Mouse (Mus musculus): ENCODE data around the gene Ptgis. TPM values are rescaled to one million over a fixed set of nuclear protein-coding genes. Genes with fewer than 3 reads are reported as not detected.

The Ptgis gene
- polyA plus RNA-seq, 1 experiment from 2014 or later, result 20.4 TPM

- H3K4me3 ChIP-seq (ENCODE audit: low read length), result no peak overlapping the region
- H3K36me3 ChIP-seq (ENCODE audit: control insufficient read depth, insufficient read depth), result no peaks in the 10 kb centered on the region
- H3K9ac ChIP-seq (ENCODE audit: low read length), result no peak overlapping the region
- 55% methylated on average over 4 of the region's 5 CpGs for WGBS
- no peaks in the 10 kb centered on the region for H3K9me3 ChIP-seq (replicated peaks; ENCODE audit: control insufficient read depth, low read length)
- H3K4me2 ChIP-seq (ENCODE audit: low read depth, low read length), result no peak overlapping the region
- H3K27ac ChIP-seq (ENCODE audit: low read length), result no peak overlapping the region
- no peaks in the 10 kb centered on the region for H3K27me3 ChIP-seq (ENCODE audit: control insufficient read depth, insufficient read depth, low read length)
- no peak for ATAC-seq (replicated peaks; ENCODE audit: extremely low read depth, insufficient read depth, low FRiP score)
- H3K4me1 ChIP-seq (ENCODE audit: control insufficient read depth, insufficient read depth, low read length), result peaks cover 10% of the 10 kb centered on the region
These were observed 25.4 kb upstream of the Ptgis start for GRCm38 (mm10) chr2:167265806-167266205.

DNA sequence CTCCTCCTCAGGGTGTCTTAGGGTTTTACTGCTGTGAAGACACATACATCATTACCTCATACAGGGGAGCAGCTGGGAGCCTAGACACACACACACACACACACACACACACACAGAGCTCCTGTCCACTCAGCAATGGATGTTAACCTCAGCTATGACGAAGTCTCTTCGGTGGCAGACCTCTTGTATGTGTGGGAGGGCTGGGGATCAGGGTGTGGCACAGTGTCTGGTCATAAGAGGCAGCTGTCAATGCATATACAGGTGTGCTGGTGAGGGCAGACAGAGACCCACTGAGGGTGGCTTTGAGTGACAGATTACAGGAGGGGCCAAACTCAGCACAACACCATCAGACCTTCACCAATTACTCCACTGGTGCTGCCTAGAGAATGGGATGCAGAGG lies 24.6 kb upstream of the Ptgis start:
- 82% methylated on average over 2 of the region's 2 CpGs for WGBS
- Histone ChIP-seq H3K9me3 (replicated peaks; ENCODE audit: control insufficient read depth, low read length) (no peaks in the 10 kb centered on the region), H3K27me3 (ENCODE audit: control insufficient read depth, insufficient read depth, low read length) (no peaks in the 10 kb centered on the region), H3K27ac (ENCODE audit: low read length) (no peak overlapping the region), H3K36me3 (ENCODE audit: control insufficient read depth, insufficient read depth) (no peaks in the 10 kb centered on the region), H3K4me2 (ENCODE audit: low read depth, low read length) (no peak overlapping the region), H3K4me1 (ENCODE audit: control insufficient read depth, insufficient read depth, low read length) (peaks cover 10% of the 10 kb centered on the region), H3K9ac (ENCODE audit: low read length) (no peak overlapping the region), H3K4me3 (ENCODE audit: low read length) (no peak overlapping the region)
- ATAC-seq (replicated peaks; ENCODE audit: extremely low read depth, insufficient read depth, low FRiP score), result no peak

DNA sequence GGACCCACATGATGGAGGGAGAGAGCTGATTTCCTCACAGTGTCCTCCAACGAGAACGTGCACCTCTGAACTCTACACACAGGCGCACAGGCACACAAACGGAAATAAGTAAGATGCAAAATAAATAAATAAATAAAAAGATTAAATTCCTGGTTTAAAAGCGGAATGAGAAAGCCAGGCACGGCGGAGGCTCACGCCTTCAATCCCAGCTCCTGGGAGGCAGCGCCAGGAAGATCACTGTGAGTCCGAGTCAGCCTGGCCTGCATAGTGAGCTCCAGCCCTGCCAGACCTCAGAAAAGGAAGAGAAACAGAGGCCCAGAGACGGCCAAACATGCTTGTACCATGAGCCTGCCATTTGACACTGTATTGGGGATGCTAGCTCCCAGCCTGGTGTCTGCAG lies 23.5 kb upstream of the Ptgis start:
- H3K27ac ChIP-seq (ENCODE audit: low read length), result no peak overlapping the region
- H3K4me2 ChIP-seq (ENCODE audit: low read depth, low read length), result no peak overlapping the region
- H3K9ac ChIP-seq (ENCODE audit: low read length), result no peak overlapping the region
- no peak for ATAC-seq (replicated peaks; ENCODE audit: extremely low read depth, insufficient read depth, low FRiP score)
- H3K36me3 ChIP-seq (ENCODE audit: control insufficient read depth, insufficient read depth), result no peaks in the 10 kb centered on the region
- H3K27me3 ChIP-seq (ENCODE audit: control insufficient read depth, insufficient read depth, low read length), result no peaks in the 10 kb centered on the region
- no peaks in the 10 kb centered on the region for H3K9me3 ChIP-seq (replicated peaks; ENCODE audit: control insufficient read depth, low read length)
- H3K4me1 ChIP-seq (ENCODE audit: control insufficient read depth, insufficient read depth, low read length), result peaks cover 10% of the 10 kb centered on the region
- 81% methylated on average over 11 of the region's 11 CpGs for WGBS
- no peak overlapping the region for H3K4me3 ChIP-seq (ENCODE audit: low read length)

DNA sequence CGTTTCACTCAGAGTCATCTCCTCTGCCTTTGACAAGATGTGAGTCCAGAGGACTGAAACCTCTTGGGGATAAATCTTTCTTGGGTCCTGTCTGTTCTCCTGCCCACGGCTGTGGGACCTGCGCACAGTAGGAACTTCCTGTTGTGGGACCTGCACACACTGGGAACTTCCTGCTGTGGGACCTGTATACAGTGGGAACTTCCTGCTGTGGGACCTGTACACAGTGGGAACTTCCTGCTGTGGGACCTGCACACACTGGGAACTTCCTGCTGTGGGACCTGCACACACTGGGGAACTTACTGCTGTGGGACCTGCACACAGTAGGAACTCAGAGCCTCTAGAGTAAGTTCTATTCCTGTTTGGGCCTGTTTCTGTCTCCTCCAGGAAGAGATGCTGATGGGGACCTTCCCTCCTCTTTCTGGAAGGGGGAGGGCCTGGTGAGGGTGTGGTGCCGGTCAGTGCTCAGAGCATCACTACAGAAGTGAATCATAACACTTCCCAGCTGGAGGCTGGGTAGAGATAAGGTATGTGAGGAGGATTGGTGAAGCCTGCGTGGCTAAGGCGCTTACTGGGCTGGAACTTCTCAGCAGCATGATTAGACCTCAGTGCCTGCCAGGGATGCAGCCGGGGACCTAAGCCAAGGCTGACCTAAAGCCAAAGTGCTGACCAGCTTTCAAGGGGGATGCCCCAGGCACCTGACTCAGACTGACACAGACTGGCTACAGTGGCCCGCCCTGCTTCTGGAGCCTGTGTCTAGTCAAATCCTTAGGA lies 22.8 kb upstream of the Ptgis start:
- no peak overlapping the region for H3K9ac ChIP-seq (ENCODE audit: low read length)
- ATAC-seq (replicated peaks; ENCODE audit: extremely low read depth, insufficient read depth, low FRiP score), result peak; percentile 56; the same call in 1 of the 2 replicates

GRCm38 (mm10) chr2:167262433-167262832 lies 22.0 kb upstream of the Ptgis start:
- Histone ChIP-seq H3K36me3 (ENCODE audit: control insufficient read depth, insufficient read depth) (no peaks in the 10 kb centered on the region), H3K4me3 (ENCODE audit: low read length) (no peak overlapping the region), H3K4me1 (ENCODE audit: control insufficient read depth, insufficient read depth, low read length) (peaks cover under 1% of the 10 kb centered on the region), H3K9me3 (replicated peaks; ENCODE audit: control insufficient read depth, low read length) (no peaks in the 10 kb centered on the region), H3K27me3 (ENCODE audit: control insufficient read depth, insufficient read depth, low read length) (no peaks in the 10 kb centered on the region), H3K27ac (ENCODE audit: low read length) (no peak overlapping the region), H3K9ac (ENCODE audit: low read length) (no peak overlapping the region), H3K4me2 (ENCODE audit: low read depth, low read length) (no peak overlapping the region)
- no peak for ATAC-seq (replicated peaks; ENCODE audit: extremely low read depth, insufficient read depth, low FRiP score)
- 86% methylated on average over 10 of the region's 10 CpGs for WGBS

More for the DNA sequence above, 22.8 kb upstream of the Ptgis start:
- Histone ChIP-seq H3K4me3 (ENCODE audit: low read length) (no peak overlapping the region), H3K27me3 (ENCODE audit: control insufficient read depth, insufficient read depth, low read length) (no peaks in the 10 kb centered on the region), H3K4me2 (ENCODE audit: low read depth, low read length) (no peak overlapping the region), H3K9me3 (replicated peaks; ENCODE audit: control insufficient read depth, low read length) (no peaks in the 10 kb centered on the region), H3K4me1 (ENCODE audit: control insufficient read depth, insufficient read depth, low read length) (peaks cover 7% of the 10 kb centered on the region), H3K27ac (ENCODE audit: low read length) (0 out of 2 replicates have a peak overlapping the region, but pooled peaks have one; percentile 2), H3K36me3 (ENCODE audit: control insufficient read depth, insufficient read depth) (no peaks in the 10 kb centered on the region)
- 58% methylated on average over 8 of the region's 8 CpGs for WGBS

DNA sequence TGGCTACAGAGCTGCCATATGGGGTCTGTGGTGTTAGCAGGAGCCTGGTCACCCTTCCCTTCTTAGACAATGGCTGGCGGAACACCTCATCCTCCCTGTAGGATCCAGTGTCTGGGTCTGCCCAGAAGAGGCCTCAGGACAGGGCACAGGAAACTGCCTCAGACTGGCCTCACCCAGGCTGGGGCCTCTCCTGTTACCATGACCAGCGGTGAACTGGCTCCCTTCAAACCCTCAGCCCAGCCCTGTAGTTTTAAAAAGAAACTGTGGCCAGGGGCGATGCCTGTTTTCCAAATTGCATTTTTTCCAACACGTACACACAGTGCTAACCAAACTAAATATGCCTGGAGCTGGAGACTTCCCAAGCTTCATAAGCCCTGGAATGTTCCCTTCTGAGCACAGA lies 20.7 kb upstream of the Ptgis start:
- Histone ChIP-seq H3K4me3 (ENCODE audit: low read length) (no peak overlapping the region), H3K9me3 (replicated peaks; ENCODE audit: control insufficient read depth, low read length) (no peaks in the 10 kb centered on the region), H3K36me3 (ENCODE audit: control insufficient read depth, insufficient read depth) (no peaks in the 10 kb centered on the region), H3K27ac (ENCODE audit: low read length) (peak overlapping the region; percentile 5; the same call in 1 of the 2 replicates), H3K4me2 (ENCODE audit: low read depth, low read length) (no peak overlapping the region), H3K4me1 (ENCODE audit: control insufficient read depth, insufficient read depth, low read length) (no peaks in the 10 kb centered on the region), H3K27me3 (ENCODE audit: control insufficient read depth, insufficient read depth, low read length) (no peaks in the 10 kb centered on the region), H3K9ac (ENCODE audit: low read length) (no peak overlapping the region)
- WGBS, result 75% methylated on average over 4 of the region's 4 CpGs
- no peak; the same call in 1 of the 2 replicates for ATAC-seq (replicated peaks; ENCODE audit: extremely low read depth, insufficient read depth, low FRiP score)

GRCm38 (mm10) chr2:167257790-167258189 lies 17.4 kb upstream of the Ptgis start:
- Histone ChIP-seq H3K36me3 (ENCODE audit: control insufficient read depth, insufficient read depth) (no peaks in the 10 kb centered on the region), H3K4me1 (ENCODE audit: control insufficient read depth, insufficient read depth, low read length) (peaks cover 3% of the 10 kb centered on the region), H3K9me3 (replicated peaks; ENCODE audit: control insufficient read depth, low read length) (no peaks in the 10 kb centered on the region), H3K4me2 (ENCODE audit: low read depth, low read length) (no peak overlapping the region), H3K9ac (ENCODE audit: low read length) (no peak overlapping the region), H3K27ac (ENCODE audit: low read length) (no peak overlapping the region), H3K27me3 (ENCODE audit: control insufficient read depth, insufficient read depth, low read length) (no peaks in the 10 kb centered on the region), H3K4me3 (ENCODE audit: low read length) (no peak overlapping the region)
- 53% methylated on average over 3 of the region's 3 CpGs for WGBS
- no peak for ATAC-seq (replicated peaks; ENCODE audit: extremely low read depth, insufficient read depth, low FRiP score)

GRCm38 (mm10) chr2:167254808-167255207 lies 14.4 kb upstream of the Ptgis start:
- no peak overlapping the region for H3K4me3 ChIP-seq (ENCODE audit: low read length)
- no peak overlapping the region for H3K4me2 ChIP-seq (ENCODE audit: low read depth, low read length)
- H3K27me3 ChIP-seq (ENCODE audit: control insufficient read depth, insufficient read depth, low read length), result no peaks in the 10 kb centered on the region
- no peak for ATAC-seq (replicated peaks; ENCODE audit: extremely low read depth, insufficient read depth, low FRiP score)
- H3K9ac ChIP-seq (ENCODE audit: low read length), result no peak overlapping the region
- H3K27ac ChIP-seq (ENCODE audit: low read length), result peak overlapping the region; percentile 29; the same call in 1 of the 2 replicates
- WGBS, result 43% methylated on average over 6 of the region's 6 CpGs
- H3K36me3 ChIP-seq (ENCODE audit: control insufficient read depth, insufficient read depth), result no peaks in the 10 kb centered on the region
- peaks cover 17% of the 10 kb centered on the region for H3K4me1 ChIP-seq (ENCODE audit: control insufficient read depth, insufficient read depth, low read length)
- no peaks in the 10 kb centered on the region for H3K9me3 ChIP-seq (replicated peaks; ENCODE audit: control insufficient read depth, low read length)

DNA sequence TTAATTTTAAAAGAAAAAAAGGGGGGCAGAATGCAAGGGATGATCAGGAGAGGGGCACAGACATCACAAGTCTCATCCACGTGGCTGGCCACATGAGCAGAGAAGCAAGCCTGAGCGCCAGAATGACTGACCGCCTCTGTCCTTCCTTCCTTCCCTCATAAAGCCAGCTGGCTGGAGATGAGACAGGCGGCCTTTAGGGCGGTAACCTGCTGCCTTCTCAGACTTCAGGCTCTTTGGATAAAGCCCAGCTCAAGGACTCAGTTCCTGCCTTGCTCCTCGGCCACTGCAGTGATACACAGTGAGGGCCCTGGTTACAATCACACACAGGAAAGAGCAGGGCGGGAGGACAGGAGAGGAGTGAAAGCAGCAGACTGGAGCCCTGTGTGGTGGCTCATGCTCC lies 13.8 kb upstream of the Ptgis start:
- H3K36me3 ChIP-seq (ENCODE audit: control insufficient read depth, insufficient read depth), result no peaks in the 10 kb centered on the region
- H3K4me1 ChIP-seq (ENCODE audit: control insufficient read depth, insufficient read depth, low read length), result peaks cover 17% of the 10 kb centered on the region
- peak overlapping the region; percentile 65 for H3K27ac ChIP-seq (ENCODE audit: low read length)
- no peaks in the 10 kb centered on the region for H3K9me3 ChIP-seq (replicated peaks; ENCODE audit: control insufficient read depth, low read length)
- 40% methylated on average over 7 of the region's 7 CpGs for WGBS
- no peak overlapping the region for H3K4me3 ChIP-seq (ENCODE audit: low read length)
- peak; percentile 33; the same call in 1 of the 2 replicates for ATAC-seq (replicated peaks; ENCODE audit: extremely low read depth, insufficient read depth, low FRiP score)
- H3K27me3 ChIP-seq (ENCODE audit: control insufficient read depth, insufficient read depth, low read length), result no peaks in the 10 kb centered on the region
- H3K9ac ChIP-seq (ENCODE audit: low read length), result no peak overlapping the region
- no peak overlapping the region for H3K4me2 ChIP-seq (ENCODE audit: low read depth, low read length)
